Mouse (Mus musculus) bone marrow macrophage, adult 2 months (primary cell): ENCODE measurements around the gene Pgs1. TPM values are rescaled to one million over a fixed set of nuclear protein-coding genes. Genes with fewer than 3 reads are reported as not detected.

Source experiments
- H3K27ac ChIP-seq: 2 replicates; pipeline ENCODE4 v1.5.1; 2012; ENCODE audit warnings: low read depth, low read length; ENCODE audit not compliant: insufficient read depth
- H3K4me1 ChIP-seq: 2 replicates; pipeline ENCODE4 v1.6.1; 2012; ENCODE audit warnings: low read length; ENCODE audit not compliant: control insufficient read depth, insufficient read depth
- H3K4me3 ChIP-seq: 2 replicates; pipeline ENCODE4 v1.5.1; 2012; ENCODE audit warnings: mild to moderate bottlenecking, low read length, moderate library complexity; ENCODE audit not compliant: insufficient read depth
- CTCF ChIP-seq: IDR thresholded peaks from 2 replicates; pipeline ENCODE4 v1.5.1; 2012; ENCODE audit warnings: low read depth, mild to moderate bottlenecking, low read length, moderate library complexity
- POLR2A ChIP-seq: IDR thresholded peaks from 2 replicates; pipeline ENCODE4 v1.6.1; 2012; ENCODE audit warnings: mild to moderate bottlenecking, low read depth, low read length, borderline replicate concordance
- polyA plus RNA-seq: library from polyadenylated mRNA; stranded (reverse); fragments of >200 nt; gene quantifications from 2 replicates; pipeline ENCODE4 v1.2.4, GENCODE M21; 2012; ENCODE audit not compliant: missing spikeins, insufficient read depth, insufficient read length

Gene Pgs1
- polyA plus RNA-seq, 1 experiment, result 35.4 TPM

DNA sequence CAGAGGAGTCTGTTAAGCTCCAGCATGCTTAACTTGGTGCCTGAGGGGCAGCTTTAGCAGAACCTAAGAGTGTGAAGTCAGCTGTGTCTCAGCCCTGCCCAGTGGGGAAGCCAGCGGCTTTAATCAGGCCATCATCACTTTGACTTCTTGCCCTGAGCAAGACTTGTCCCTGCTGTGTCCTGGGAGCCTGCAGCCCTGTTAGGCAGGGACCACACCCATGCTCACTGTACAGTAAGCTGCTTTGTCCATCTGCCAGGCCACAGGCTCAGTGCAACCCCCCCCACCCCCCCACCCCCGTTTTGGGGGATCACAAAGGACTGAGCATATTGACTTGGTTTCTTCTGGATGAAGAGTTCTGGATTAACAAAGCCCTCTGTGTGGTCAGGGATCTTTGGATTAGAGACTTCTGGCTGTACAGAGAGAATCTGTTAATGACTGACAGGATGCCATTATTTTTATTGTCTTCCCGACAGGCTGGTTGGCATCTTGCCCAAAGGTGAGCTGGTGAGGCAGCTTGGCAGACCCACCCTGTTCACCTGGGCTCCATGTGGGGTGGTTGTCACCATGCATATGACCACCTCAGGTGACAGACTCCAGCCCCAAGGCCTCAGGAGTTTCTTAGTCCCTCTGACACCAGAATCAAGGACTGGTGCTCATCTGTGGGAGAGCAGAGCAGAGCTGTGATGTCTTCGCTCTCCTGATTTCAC lies 23.9 kb downstream of the Pgs1 start:
- no peak overlapping the region for H3K27ac ChIP-seq
- TF ChIP-seq CTCF (no peak), POLR2A (no peak)
- H3K4me1 ChIP-seq, result peaks cover 30% of the 10 kb centered on the region
- H3K4me3 ChIP-seq, result no peak overlapping the region

DNA sequence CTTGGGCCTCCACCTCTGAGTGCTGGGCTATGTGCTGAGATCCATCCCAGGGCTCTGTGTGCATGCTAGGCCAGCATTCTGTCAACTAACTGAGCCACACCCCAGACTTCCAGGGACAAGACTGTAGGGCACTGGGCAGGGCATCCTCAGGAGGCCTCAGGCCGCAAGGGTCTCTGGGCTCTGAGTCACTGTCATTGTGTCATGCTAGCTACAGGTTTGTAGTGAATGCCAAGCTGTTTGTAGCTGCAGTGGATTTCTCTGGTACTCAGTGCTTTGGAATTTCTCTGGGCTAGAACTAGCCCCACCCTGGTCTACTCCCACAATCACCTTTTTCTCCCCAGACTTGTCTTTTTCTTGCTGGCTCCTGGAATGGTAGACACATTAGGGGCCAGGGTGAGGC lies 26.5 kb downstream of the Pgs1 start:
- TF ChIP-seq POLR2A (no peak), CTCF (no peak)
- Histone ChIP-seq H3K27ac (no peak overlapping the region), H3K4me1 (peaks cover 45% of the 10 kb centered on the region), H3K4me3 (no peak overlapping the region)

DNA sequence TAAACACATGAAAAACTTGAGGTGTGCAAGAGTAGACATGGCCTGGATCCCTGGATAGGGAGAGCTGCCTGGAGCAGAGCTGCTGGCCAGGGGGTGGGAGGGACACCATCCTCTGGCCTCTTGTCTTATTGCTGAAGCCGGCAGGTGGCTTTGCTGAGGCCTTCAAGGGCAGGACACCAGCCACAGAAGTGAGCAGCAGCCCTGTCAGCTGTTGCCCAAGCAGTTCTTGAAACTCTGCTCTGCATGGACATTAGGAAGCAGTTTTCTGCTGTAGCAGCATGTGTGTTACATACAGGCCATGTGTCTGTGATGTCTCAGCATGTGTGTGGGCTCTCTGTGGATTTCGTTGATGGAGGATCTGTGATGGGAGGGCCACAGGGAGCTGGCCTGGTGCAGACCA lies 27.2 kb downstream of the Pgs1 start:
- TF ChIP-seq CTCF (no peak), POLR2A (no peak)

DNA sequence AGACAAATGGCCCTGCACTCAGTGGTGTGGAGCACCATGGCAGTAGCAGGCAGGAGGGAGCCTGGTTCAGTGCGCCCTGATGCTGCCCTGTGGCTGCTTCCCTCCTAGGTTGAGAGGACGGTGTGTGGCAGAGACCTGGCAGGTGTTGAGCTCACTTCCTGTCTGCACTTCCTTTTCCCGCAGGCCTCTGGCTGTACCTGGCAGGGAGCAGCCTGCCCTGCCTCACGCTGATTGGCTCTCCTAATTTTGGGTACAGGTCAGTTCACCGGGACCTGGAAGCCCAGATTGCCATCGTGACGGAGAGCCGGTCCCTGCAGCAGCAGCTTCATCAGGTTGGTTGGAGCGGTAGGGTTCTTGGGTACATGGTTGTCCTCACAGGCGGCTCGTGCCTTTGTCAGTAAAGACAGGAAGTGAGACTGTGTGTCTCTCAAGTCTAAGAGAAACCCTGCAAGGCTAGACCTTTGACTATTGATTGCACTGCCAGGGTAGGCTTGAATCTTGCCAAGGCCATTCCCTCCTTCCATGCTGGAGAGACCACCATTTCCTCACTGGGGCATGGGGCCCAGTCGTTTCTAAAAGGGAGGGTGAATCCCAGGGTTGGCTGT lies 28.4 kb downstream of the Pgs1 start:
- Histone ChIP-seq H3K4me3 (no peak overlapping the region), H3K4me1 (peaks cover 49% of the 10 kb centered on the region), H3K27ac (no peak overlapping the region)
- TF ChIP-seq CTCF (no peak), POLR2A (no peak)

More for the DNA sequence above, 27.2 kb downstream of the Pgs1 start:
- Histone ChIP-seq H3K4me3 (no peak overlapping the region), H3K27ac (no peak overlapping the region), H3K4me1 (peaks cover 44% of the 10 kb centered on the region)

DNA sequence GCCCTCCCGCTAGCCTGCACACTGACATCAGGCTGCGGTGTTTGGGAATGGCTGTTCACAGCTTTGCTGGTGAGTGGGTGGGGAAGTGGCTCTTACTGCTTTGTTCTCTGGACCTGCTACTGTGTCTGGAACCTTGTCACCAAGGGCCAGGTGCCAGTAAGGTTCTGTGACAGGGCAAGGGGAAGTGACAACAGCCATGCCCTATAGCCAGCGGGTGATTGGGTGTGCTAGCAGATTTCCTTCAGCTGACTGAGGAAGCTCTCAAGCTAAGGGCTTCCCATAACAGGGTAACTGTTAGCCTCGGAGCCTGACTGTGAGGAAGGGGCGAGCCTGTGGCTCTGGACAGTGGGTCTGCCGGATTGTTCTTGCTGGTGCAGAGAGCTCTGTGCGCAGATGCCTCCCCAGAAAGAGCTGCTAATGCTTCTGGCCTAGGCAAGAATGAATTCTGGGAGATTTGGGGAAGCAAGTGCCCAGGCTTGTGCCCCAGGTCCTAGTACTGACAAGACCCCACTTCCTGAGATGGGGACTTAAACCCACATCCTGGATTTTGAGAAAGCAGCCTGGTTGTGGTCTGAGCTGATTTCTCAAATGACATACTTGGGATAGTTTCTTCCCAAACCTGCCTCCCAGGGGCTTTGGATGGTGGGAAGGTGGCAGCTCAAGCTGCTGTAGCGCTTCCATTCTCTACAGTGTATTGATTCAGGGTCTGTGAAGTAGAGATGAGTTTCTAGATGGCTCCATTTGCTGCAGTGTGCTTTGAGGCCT lies 29.5 kb downstream of the Pgs1 start:
- Histone ChIP-seq H3K4me3 (no peak overlapping the region), H3K27ac (peak overlapping the region; percentile 25), H3K4me1 (peaks cover 48% of the 10 kb centered on the region)
- TF ChIP-seq CTCF, result no peak
- no peak for TF ChIP-seq POLR2A

DNA sequence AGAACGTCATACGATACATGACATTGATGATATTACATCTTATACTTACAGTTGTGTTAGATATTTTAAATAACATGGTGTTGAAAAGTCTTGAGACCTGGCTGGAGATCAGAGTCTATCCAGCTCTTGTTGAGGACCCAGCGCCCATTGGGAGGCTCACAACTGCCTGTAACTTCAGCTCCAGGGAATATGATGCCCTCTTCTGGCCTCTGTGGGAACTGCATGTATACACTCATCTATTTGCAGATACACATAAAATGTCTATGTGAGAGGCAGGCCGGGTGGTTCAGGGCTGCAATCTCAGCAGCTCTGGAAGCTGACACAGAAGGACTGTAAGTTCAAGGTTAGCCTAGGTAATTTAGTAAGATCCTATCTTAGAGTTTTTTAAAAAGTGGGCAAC lies 32.2 kb downstream of the Pgs1 start:
- TF ChIP-seq CTCF (peak; percentile 63; the same call in 1 of the 2 replicates), POLR2A (no peak)
- no peak overlapping the region for H3K4me3 ChIP-seq
- H3K4me1 ChIP-seq, result peaks cover 34% of the 10 kb centered on the region
- no peak overlapping the region; the same call in 1 of the 2 replicates for H3K27ac ChIP-seq

DNA sequence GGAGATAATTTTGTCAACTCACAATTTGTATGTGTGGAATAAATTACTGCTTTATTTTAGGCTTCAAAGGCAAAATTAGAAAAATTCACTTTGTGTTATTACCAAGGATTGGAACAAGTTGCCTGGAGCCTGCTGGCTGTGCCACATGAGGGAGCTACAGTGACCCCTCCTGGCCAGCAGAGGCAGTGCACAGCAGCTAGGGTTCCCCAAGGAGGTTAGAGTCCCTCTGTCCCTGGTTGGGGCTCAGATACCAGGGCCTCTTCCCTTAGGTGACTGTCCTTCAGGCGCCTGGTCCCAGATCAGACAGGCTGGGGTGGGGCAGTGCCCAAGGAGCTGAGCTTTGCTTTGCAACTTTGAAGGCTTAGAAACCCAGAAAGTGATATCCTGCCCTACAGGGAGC lies 35.7 kb downstream of the Pgs1 start:
- Histone ChIP-seq H3K4me3 (no peak overlapping the region), H3K4me1 (peaks cover 13% of the 10 kb centered on the region), H3K27ac (no peak overlapping the region)
- peak; percentile 87 for TF ChIP-seq CTCF
- no peak for TF ChIP-seq POLR2A

DNA sequence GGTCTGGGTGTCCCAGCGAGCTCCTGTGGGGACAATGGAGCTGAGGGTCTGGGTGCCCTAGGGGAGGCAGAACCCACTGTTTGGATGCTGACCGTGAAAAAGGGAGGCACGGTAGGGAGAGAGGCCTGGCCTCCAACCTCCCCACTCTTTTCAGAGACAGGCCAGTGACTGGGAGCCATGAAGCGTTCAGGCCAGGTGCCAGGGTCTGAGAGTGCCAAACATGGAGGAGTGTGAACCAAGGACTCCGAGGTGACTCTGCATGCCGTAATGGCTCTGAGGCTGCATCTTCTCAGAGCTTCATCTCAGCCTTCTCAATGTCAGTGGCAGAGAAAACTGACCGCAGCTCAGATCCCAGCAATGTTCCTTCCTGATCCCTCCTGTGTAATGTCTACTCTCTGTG lies 37.4 kb downstream of the Pgs1 start:
- peaks cover 9% of the 10 kb centered on the region for H3K4me1 ChIP-seq
- TF ChIP-seq POLR2A, result no peak
- TF ChIP-seq CTCF, result no peak
- H3K4me3 ChIP-seq, result no peak overlapping the region

DNA sequence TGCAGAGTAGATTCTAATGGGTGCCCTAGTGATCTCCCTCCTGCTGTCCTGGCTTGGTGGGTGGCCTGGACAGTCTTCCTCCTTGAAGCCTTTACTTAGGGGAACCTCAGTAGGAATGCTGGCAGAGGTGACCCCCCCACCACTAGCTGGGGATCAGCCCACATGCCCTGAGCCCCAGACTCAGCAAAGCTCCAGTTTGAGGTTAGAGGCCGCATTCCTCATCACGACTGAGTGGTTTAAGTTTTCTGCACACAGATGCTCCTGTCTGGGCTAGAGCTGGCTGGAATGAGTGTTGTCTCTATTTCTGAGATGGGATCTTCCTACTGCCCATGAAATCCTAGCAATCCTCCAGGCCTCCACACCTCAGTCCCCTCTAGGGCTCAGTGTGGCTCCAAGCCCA lies 38.0 kb downstream of the Pgs1 start:
- H3K4me1 ChIP-seq, result peaks cover 4% of the 10 kb centered on the region
- H3K27ac ChIP-seq, result no peak overlapping the region
- TF ChIP-seq POLR2A (no peak), CTCF (no peak)
- H3K4me3 ChIP-seq, result no peak overlapping the region

More for the DNA sequence above, 37.4 kb downstream of the Pgs1 start:
- H3K27ac ChIP-seq, result no peak overlapping the region

DNA sequence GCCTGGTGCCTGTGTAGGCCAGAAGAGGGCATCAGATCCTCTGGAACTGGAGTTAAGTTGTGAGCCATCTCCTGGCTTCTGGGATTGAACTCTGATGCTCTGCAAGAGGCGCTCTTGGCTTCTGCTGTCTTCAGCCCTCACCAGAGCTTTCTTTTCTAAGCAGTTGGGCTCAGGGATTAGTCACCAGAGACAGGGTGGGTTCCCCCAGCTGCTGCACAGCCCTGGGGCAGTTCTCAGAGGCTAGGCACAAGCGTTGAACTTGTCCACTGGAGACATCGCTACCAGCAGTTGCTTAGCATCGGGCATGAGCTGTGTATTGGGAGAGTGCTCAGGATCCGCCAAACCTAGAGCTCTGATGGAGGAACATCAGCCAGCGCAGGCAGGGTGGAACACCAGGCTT lies 43.1 kb downstream of the Pgs1 start:
- no peak for TF ChIP-seq CTCF
- no peak for TF ChIP-seq POLR2A
- Histone ChIP-seq H3K4me1 (no peaks in the 10 kb centered on the region), H3K4me3 (no peak overlapping the region), H3K27ac (no peak overlapping the region)
